Mouse (Mus musculus): ENCODE measurements around the gene Ankef1. TPM values are rescaled to one million over a fixed set of nuclear protein-coding genes. Genes with fewer than 3 reads are reported as not detected.

The Ankef1 gene
- 0.62 and 0.63 TPM in 2 replicates for polyA plus RNA-seq (2014; fragmentation: Nextera tagmentation; extraction: Ambion mirVana)

DNA sequence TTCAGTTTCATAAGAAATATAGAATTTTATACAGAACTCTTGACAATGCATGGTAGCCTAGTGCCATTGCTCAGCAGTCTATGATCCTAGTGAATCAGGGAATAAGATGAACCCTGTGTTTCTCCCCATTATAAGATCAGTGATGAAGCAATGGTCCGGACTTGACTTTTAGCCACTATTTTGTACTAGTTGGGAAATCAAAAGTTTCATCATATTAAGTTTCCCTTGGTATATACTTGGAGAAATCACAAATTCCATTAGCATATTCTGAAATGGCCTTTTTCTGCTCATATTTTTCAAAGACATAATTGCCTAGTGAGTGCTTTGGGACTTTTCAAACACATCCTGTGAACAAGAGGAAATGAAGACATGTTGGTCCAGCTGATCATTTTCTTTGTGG is at the start of gene Ankef1:
TSS of gene Ankef1 (plus strand) at position 260 of the 400 bp plus-strand sequence.
- no peaks in the 10 kb centered on the region for H3K36me3 ChIP-seq (ENCODE audit: control insufficient read depth, insufficient read depth, low read length)
- no peak within 1 kb of the TSS for H3K9ac ChIP-seq (replicated peaks; ENCODE audit: low read depth, low read length)
- H3K27ac ChIP-seq (ENCODE audit: low read length), result no peak within 1 kb of the TSS
- H3K4me3 ChIP-seq (ENCODE audit: low read depth, low read length), result no peak within 1 kb of the TSS
- no peaks in the 10 kb centered on the region for H3K9me3 ChIP-seq (ENCODE audit: control insufficient read depth, low read depth, low read length)
- no peak within 1 kb of the TSS for H3K4me2 ChIP-seq (replicated peaks; ENCODE audit: low read depth, low read length)
- H3K27me3 ChIP-seq (ENCODE audit: control insufficient read depth, insufficient read depth, low read length), result no peaks in the 10 kb centered on the region
- WGBS, result 92% methylated on average over 1 of the region's 1 CpGs
- no peak for ATAC-seq (ENCODE audit: insufficient number of reproducible peaks, insufficient read depth, low FRiP score, low read depth)
- no peaks in the 10 kb centered on the region for H3K4me1 ChIP-seq (ENCODE audit: control insufficient read depth, insufficient read depth, low read length)

DNA sequence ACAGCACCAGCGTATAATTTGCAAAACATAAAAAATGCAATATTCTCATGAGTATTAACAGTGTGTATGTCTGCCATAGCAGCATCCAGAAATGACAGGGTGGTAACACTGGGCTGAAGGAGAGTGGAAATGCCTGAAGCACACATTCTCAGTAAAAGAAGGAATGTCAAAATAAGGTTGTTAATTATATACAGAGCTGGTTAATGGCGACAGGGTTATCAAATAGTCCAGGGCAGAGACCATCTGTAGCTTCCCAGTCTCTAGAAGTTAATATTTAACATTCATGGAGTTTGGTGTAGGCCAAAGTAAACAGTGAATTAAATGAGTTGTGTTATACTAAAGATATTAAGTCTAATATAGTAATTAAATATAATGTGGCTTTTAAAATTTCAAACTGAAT is 45.2 kb upstream of the Ankef1 start:
- Histone ChIP-seq H3K9ac (replicated peaks; ENCODE audit: low read depth, low read length) (no peak overlapping the region), H3K4me2 (replicated peaks; ENCODE audit: low read depth, low read length) (no peak overlapping the region), H3K4me1 (ENCODE audit: control insufficient read depth, insufficient read depth, low read length) (no peaks in the 10 kb centered on the region), H3K4me3 (ENCODE audit: low read depth, low read length) (no peak overlapping the region), H3K27me3 (ENCODE audit: control insufficient read depth, insufficient read depth, low read length) (no peaks in the 10 kb centered on the region), H3K27ac (ENCODE audit: low read length) (no peak overlapping the region), H3K36me3 (ENCODE audit: control insufficient read depth, insufficient read depth, low read length) (no peaks in the 10 kb centered on the region), H3K9me3 (ENCODE audit: control insufficient read depth, low read depth, low read length) (no peaks in the 10 kb centered on the region)
- peak; percentile 53; the same call in 1 of the 2 replicates for ATAC-seq (ENCODE audit: insufficient number of reproducible peaks, insufficient read depth, low FRiP score, low read depth)
- WGBS, result 36% methylated on average over 2 of the region's 2 CpGs

DNA sequence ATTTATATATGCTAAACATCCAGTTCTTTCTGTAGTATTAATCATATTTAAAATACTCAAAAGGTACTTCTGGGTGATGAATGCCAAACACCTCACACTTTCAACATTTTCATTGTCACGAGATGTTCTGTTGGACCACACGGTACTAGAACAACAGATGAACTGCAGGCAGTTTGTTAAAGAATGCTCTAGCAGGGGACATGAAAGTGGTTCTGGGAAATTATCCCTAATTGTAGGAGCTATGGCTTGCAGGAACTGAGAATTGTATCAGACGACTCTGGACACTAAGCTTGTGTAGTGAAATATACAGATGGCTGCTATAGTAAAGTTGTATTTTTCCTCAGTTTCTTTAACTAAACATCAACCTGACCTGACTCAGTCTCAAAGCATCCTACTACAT is 44.8 kb upstream of the Ankef1 start:
- Histone ChIP-seq H3K36me3 (ENCODE audit: control insufficient read depth, insufficient read depth, low read length) (no peaks in the 10 kb centered on the region), H3K4me2 (replicated peaks; ENCODE audit: low read depth, low read length) (no peak overlapping the region), H3K4me1 (ENCODE audit: control insufficient read depth, insufficient read depth, low read length) (no peaks in the 10 kb centered on the region), H3K27me3 (ENCODE audit: control insufficient read depth, insufficient read depth, low read length) (no peaks in the 10 kb centered on the region), H3K27ac (ENCODE audit: low read length) (no peak overlapping the region), H3K9ac (replicated peaks; ENCODE audit: low read depth, low read length) (no peak overlapping the region), H3K9me3 (ENCODE audit: control insufficient read depth, low read depth, low read length) (no peaks in the 10 kb centered on the region), H3K4me3 (ENCODE audit: low read depth, low read length) (no peak overlapping the region)
- 38% methylated on average over 3 of the region's 3 CpGs for WGBS
- ATAC-seq (ENCODE audit: insufficient number of reproducible peaks, insufficient read depth, low FRiP score, low read depth), result no peak

DNA sequence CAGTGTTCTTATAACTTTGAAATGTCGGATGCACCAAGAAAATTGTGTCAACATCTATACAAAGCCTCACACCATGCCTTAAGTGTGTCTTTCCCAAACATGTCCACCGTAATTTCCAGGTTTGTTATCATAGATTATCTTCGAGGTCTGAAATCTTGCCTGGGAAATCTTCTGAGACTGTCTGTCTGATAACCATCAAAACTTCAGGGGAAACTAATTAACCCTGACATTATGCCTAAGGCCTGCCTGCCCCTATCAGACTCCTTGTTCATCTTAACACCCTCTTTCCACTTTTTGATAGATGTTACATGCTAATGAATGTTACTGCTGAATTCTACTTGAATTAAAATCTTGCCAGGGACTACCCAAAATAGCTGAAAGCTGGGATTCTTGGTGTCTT is 24.1 kb upstream of the Ankef1 start:
- Histone ChIP-seq H3K27me3 (ENCODE audit: control insufficient read depth, insufficient read depth, low read length) (no peaks in the 10 kb centered on the region), H3K27ac (ENCODE audit: low read length) (no peak overlapping the region), H3K9ac (replicated peaks; ENCODE audit: low read depth, low read length) (no peak overlapping the region), H3K4me1 (ENCODE audit: control insufficient read depth, insufficient read depth, low read length) (no peaks in the 10 kb centered on the region), H3K9me3 (ENCODE audit: control insufficient read depth, low read depth, low read length) (no peaks in the 10 kb centered on the region), H3K4me3 (ENCODE audit: low read depth, low read length) (no peak overlapping the region), H3K4me2 (replicated peaks; ENCODE audit: low read depth, low read length) (no peak overlapping the region), H3K36me3 (ENCODE audit: control insufficient read depth, insufficient read depth, low read length) (no peaks in the 10 kb centered on the region)
- 60% methylated on average over 3 of the region's 3 CpGs for WGBS
- no peak for ATAC-seq (ENCODE audit: insufficient number of reproducible peaks, insufficient read depth, low FRiP score, low read depth)

DNA sequence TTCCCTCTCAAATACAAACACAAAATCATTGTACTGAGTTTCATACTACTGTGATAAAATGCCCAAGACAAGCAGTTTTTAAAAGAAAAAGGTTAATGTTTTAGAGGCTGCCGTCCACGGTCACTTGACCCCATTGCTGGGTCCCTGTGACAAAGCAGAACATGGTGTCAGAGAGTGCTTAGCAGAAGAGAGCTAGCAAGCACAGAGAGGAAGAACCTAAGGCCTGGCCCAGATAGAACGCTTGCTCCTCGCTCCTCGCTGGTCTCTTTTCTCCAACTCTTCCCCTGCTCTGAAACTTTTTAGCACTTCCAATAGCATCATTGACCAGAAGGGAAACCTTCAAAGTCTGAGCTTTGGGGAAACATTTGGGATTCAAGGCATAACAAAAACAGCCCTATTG is 19.4 kb upstream of the Ankef1 start:
- Histone ChIP-seq H3K27me3 (ENCODE audit: control insufficient read depth, insufficient read depth, low read length) (no peaks in the 10 kb centered on the region), H3K4me2 (replicated peaks; ENCODE audit: low read depth, low read length) (no peak overlapping the region), H3K4me3 (ENCODE audit: low read depth, low read length) (no peak overlapping the region), H3K9ac (replicated peaks; ENCODE audit: low read depth, low read length) (no peak overlapping the region), H3K4me1 (ENCODE audit: control insufficient read depth, insufficient read depth, low read length) (0 out of 2 replicates have a peak, but pooled peaks cover 3% of the 10 kb centered on the region), H3K27ac (ENCODE audit: low read length) (no peak overlapping the region), H3K36me3 (ENCODE audit: control insufficient read depth, insufficient read depth, low read length) (no peaks in the 10 kb centered on the region), H3K9me3 (ENCODE audit: control insufficient read depth, low read depth, low read length) (no peaks in the 10 kb centered on the region)
- ATAC-seq (ENCODE audit: insufficient number of reproducible peaks, insufficient read depth, low FRiP score, low read depth), result no peak
- 69% methylated on average over 5 of the region's 5 CpGs for WGBS

DNA sequence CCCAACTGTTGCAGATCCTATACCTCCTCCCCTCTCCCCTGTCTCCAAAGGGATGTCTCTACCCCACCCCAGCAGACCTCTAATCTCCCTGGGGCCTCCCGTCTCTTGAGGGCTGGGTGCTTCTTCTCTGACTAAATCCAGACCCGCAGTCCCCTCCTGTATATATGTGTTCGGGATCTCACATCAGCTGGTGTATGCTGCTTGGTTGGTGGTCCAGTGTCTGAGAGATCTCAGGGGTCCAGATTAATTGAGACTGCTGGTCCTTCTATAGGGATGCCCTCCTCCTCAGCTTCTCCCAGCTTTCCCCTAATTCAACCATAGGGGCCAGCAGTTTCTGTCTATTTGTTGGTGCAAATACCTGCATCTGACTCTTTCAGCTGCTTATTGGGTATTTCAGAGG is 18.7 kb upstream of the Ankef1 start:
- 0 out of 2 replicates have a peak, but pooled peaks cover 3% of the 10 kb centered on the region for H3K4me1 ChIP-seq (ENCODE audit: control insufficient read depth, insufficient read depth, low read length)
- ATAC-seq (ENCODE audit: insufficient number of reproducible peaks, insufficient read depth, low FRiP score, low read depth), result no peak
- no peaks in the 10 kb centered on the region for H3K9me3 ChIP-seq (ENCODE audit: control insufficient read depth, low read depth, low read length)
- no peaks in the 10 kb centered on the region for H3K36me3 ChIP-seq (ENCODE audit: control insufficient read depth, insufficient read depth, low read length)
- no peak overlapping the region for H3K27ac ChIP-seq (ENCODE audit: low read length)
- H3K27me3 ChIP-seq (ENCODE audit: control insufficient read depth, insufficient read depth, low read length), result no peaks in the 10 kb centered on the region
- H3K4me3 ChIP-seq (ENCODE audit: low read depth, low read length), result no peak overlapping the region
- H3K9ac ChIP-seq (replicated peaks; ENCODE audit: low read depth, low read length), result no peak overlapping the region
- 69% methylated on average over 3 of the region's 3 CpGs for WGBS
- H3K4me2 ChIP-seq (replicated peaks; ENCODE audit: low read depth, low read length), result no peak overlapping the region

DNA sequence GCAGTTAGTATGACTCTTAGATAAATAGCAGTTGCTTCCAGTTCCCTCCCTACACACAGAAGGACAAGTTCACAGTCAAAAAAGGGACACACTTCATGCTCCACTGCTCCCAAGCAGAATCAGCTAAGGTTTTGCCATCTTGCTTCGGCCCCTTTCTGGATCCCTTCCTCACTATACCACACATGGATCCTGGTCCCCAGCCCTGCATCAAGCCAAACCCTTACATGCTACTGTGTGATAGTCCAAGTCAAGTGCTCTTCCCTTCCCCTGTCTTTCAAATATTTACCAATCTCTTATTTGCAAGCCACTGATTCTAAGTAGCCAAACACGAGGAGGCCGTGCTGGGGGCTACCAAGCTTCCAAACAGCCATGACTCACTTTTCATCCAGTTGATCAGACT is 16.8 kb upstream of the Ankef1 start:
- Histone ChIP-seq H3K9me3 (ENCODE audit: control insufficient read depth, low read depth, low read length) (no peaks in the 10 kb centered on the region), H3K36me3 (ENCODE audit: control insufficient read depth, insufficient read depth, low read length) (no peaks in the 10 kb centered on the region), H3K27ac (ENCODE audit: low read length) (no peak overlapping the region), H3K4me3 (ENCODE audit: low read depth, low read length) (no peak overlapping the region), H3K27me3 (ENCODE audit: control insufficient read depth, insufficient read depth, low read length) (no peaks in the 10 kb centered on the region), H3K9ac (replicated peaks; ENCODE audit: low read depth, low read length) (no peak overlapping the region), H3K4me2 (replicated peaks; ENCODE audit: low read depth, low read length) (no peak overlapping the region), H3K4me1 (ENCODE audit: control insufficient read depth, insufficient read depth, low read length) (0 out of 2 replicates have a peak, but pooled peaks cover 3% of the 10 kb centered on the region)
- no peak for ATAC-seq (ENCODE audit: insufficient number of reproducible peaks, insufficient read depth, low FRiP score, low read depth)
- WGBS, result 65% methylated on average over 3 of the region's 3 CpGs

DNA sequence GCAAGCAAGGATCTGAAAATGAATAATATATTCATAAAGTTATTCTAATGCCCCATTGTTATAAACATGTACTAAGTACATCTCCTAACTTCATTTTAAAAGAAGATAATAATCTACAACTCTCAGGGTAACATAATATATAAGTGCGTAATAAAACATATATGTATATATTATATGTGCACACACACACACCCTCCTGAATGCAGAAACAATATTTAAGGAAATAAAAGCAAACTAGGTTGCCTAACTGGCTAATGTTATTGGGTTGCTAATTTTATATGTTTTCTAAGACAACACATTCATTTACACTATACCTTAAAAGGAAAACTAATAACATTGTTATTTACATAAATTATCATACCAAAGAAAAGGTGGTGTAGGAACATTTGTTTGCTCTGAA is 16.3 kb upstream of the Ankef1 start:
- Histone ChIP-seq H3K4me3 (ENCODE audit: low read depth, low read length) (no peak overlapping the region), H3K27ac (ENCODE audit: low read length) (no peak overlapping the region), H3K36me3 (ENCODE audit: control insufficient read depth, insufficient read depth, low read length) (no peaks in the 10 kb centered on the region), H3K9ac (replicated peaks; ENCODE audit: low read depth, low read length) (no peak overlapping the region), H3K4me2 (replicated peaks; ENCODE audit: low read depth, low read length) (no peak overlapping the region), H3K27me3 (ENCODE audit: control insufficient read depth, insufficient read depth, low read length) (no peaks in the 10 kb centered on the region), H3K4me1 (ENCODE audit: control insufficient read depth, insufficient read depth, low read length) (0 out of 2 replicates have a peak, but pooled peaks cover 3% of the 10 kb centered on the region), H3K9me3 (ENCODE audit: control insufficient read depth, low read depth, low read length) (no peaks in the 10 kb centered on the region)
- 93% methylated on average over 1 of the region's 1 CpGs for WGBS
- 0 out of 2 replicates have a peak, but pooled peaks have one; percentile 6 for ATAC-seq (ENCODE audit: insufficient number of reproducible peaks, insufficient read depth, low FRiP score, low read depth)

All from stomach, embryonic 14.5 days (tissue).